Mouse (Mus musculus) ES-E14 (cell line): ENCODE measurements around the gene Scube1. TPM values are rescaled to one million over a fixed set of nuclear protein-coding genes. Genes with fewer than 3 reads are reported as not detected.

Source experiments
- DNase-seq: peaks from one replicate; pipeline ENCODE4 v3.0.0-alpha.2; 2013; ENCODE audit warnings: low read depth, low spot score
- H3K27ac ChIP-seq: 2 replicates; pipeline ENCODE4 v1.5.1; 2012; ENCODE audit warnings: low read depth, mild to moderate bottlenecking, low read length, moderate library complexity, mixed read lengths; ENCODE audit not compliant: poor library complexity, insufficient read depth, severe bottlenecking
- H3K36me3 ChIP-seq: 2 replicates; pipeline ENCODE4 v1.6.1; 2012; ENCODE audit warnings: mild to moderate bottlenecking, low read length, moderate library complexity, mixed read lengths; ENCODE audit not compliant: control insufficient read depth, poor library complexity, insufficient read depth, severe bottlenecking
- H3K4me1 ChIP-seq, 2 experiments: fragments of 150-350 bp in 1 of 2; sonication (generic) in 1 of 2; 2 replicates each; pipeline ENCODE4 v1.6.1; 2012; ENCODE audit warnings: low read length in 2 of 2, mild to moderate bottlenecking in 1 of 2, mixed read lengths in 1 of 2; ENCODE audit not compliant: control insufficient read depth in 2 of 2, insufficient read depth in 2 of 2, poor library complexity in 1 of 2
- H3K4me3 ChIP-seq, 2 experiments: fragments of 150-350 bp in 1 of 2; sonication (generic) in 1 of 2; 2 replicates each; pipeline ENCODE4 v1.5.1; 2012; ENCODE audit warnings: low read length in 2 of 2, low read depth in 1 of 2, mild to moderate bottlenecking in 1 of 2, mixed read lengths in 1 of 2; ENCODE audit not compliant: insufficient read depth in 1 of 2, poor library complexity in 1 of 2, severe bottlenecking in 1 of 2
- H3K9ac ChIP-seq: 2 replicates; pipeline ENCODE4 v1.6.1; 2012; ENCODE audit warnings: low read depth, mild to moderate bottlenecking, low read length, mixed read lengths; ENCODE audit not compliant: poor library complexity, insufficient read depth, severe bottlenecking
- H3K9me3 ChIP-seq: fragments of 150-350 bp; sonication (generic); 2 replicates; pipeline ENCODE4 v1.6.1; 2012; ENCODE audit warnings: low read depth, mild to moderate bottlenecking, low read length; ENCODE audit not compliant: control insufficient read depth, insufficient read depth
- CHD2 ChIP-seq: IDR thresholded peaks from 2 replicates; pipeline ENCODE4 v1.6.1; 2014; ENCODE audit warnings: mild to moderate bottlenecking, low read depth, low read length, inconsistent platforms
- HCFC1 ChIP-seq: IDR thresholded peaks from 2 replicates; pipeline ENCODE4 v1.6.1; 2012; ENCODE audit warnings: low read length, inconsistent platforms, borderline replicate concordance; ENCODE audit not compliant: insufficient read depth
- MAFK ChIP-seq: IDR thresholded peaks from 2 replicates; pipeline ENCODE4 v1.6.1; 2014; ENCODE audit warnings: mild to moderate bottlenecking, low read depth, low read length, inconsistent platforms; ENCODE audit not compliant: insufficient read depth
- ZC3H11A ChIP-seq: IDR thresholded peaks from 2 replicates; pipeline ENCODE4 v1.6.1; 2012; ENCODE audit warnings: low read depth, mild to moderate bottlenecking, inconsistent platforms, low read length, borderline replicate concordance
- ZNF384 ChIP-seq: IDR thresholded peaks from 2 replicates; pipeline ENCODE4 v1.6.1; 2012; ENCODE audit warnings: low read depth, low read length, inconsistent platforms
- in situ Hi-C, 2 experiments: fragments of 600-800 bp; cut with MboI; formaldehyde crosslinking; loops; one replicate each; pipeline ENCODE4 v1.15.1; 2025; ENCODE audit warnings: low sequenced_read_pairs in 2 of 2, inconsistent platforms in 1 of 2; ENCODE audit not compliant: unreplicated experiment in 2 of 2
- total RNA-seq: library from RNA; depleted of rRNA; stranded (reverse); fragments of 300-350 nt; gene quantifications from 2 replicates; pipeline ENCODE4 v1.2.3, GENCODE M21; 2012

Scube1 gene
- total RNA-seq, 1 experiment = 1.7 TPM

DNA sequence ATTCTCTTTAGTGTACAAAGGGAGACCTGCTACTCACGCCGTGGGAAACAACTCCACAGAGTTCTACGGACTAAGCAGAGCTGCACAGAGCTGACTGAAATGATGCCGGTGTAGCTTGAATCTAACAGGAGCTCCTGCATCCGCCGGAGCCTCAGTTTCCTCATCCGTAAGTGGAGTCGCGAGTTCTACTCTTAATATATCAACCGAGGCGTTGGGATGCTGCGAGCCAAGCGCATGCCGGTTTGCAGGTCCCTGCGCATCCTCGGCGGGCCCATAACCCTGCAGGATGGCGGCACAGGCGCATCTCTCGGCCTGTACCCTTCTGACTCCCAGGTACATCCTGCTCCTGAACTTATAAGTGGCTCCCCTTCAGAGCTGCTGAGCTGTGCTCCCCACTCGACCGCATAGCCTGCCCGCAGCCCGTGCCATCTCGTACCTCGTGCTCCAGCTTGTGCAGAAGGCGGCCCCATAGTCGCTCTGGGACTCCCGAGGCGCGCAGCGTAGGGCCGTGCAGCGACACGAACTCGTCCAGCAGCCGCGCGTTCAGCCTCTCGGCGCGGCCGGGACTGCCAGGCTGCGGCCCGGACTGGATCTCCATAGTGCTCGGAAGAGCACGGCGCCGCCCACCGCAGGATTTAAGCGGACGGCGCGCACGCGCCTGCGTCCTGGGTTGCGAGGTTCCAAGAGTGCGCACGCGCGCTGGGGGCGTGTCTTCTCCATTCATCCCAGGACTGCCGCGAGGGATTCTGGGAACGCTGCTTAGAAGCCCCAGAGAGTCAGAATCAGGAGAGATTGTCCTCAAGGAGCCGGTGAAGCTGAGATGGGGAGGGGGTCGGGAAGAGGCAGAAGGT is 130.1 kb downstream of the Scube1 start, which contains the start of gene Ttll12:
Gene Ttll12, minus strand, starts transcription at position 645 of the 851 bp plus-strand sequence.
- DNase-seq = peak; percentile 98
- H3K4me3 ChIP-seq = peak within 1 kb of the TSS; percentile 79 to 80
- H3K9ac ChIP-seq = peak within 1 kb of the TSS; percentile 91
- no peak within 1 kb of the TSS for H3K27ac ChIP-seq
- TF ChIP-seq CHD2 (no peak), ZC3H11A (no peak), ZNF384 (no peak), HCFC1 (no peak), MAFK (no peak)
- H3K36me3 ChIP-seq = peaks cover 17% of the 10 kb centered on the region
- in situ Hi-C loops = no loop called here
- peaks cover 0 to 5% of the 10 kb centered on the region in 2 experiments; a peak in 1 of 4 replicates for H3K4me1 ChIP-seq
- no peaks in the 10 kb centered on the region for H3K9me3 ChIP-seq

DNA sequence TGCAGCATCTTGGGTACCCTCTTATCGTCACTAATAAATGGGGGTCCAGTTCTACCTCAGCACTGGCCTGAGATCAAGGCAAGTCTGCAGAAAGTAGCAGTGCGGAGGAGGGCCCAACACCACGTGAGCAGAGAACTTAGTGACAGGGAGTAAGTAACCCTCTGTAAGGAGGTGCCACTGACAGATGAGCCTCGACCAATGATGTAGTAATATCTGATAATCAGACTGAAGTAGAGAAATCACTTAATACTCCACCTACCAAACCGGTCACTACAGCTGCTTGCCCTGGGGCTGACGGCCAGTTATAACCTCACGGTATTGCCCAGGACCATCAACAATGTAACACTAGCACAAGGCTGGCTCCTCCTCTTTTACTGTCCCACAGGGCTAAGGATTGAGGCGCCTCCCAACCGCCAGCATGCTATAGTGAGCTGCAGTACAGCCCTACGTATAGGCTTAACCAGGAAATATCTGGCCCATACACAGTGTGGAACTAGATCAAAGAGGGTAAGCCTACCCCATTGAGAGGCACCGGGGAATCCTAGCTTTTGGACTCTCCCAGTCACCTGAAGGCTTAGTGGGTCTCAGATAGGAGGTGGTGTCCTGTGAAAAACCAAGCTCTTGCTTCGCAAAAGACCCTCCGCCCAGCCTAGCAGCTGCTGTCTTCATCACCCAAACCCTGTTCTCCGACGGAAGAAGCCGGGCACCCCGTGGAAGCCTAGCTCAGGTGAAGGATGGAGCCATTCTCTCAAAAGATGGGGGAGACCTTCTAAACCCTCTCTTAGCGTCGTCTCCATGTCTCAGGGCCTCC is 130.9 kb downstream of the Scube1 start:
- Histone ChIP-seq H3K36me3 (peaks cover 18% of the 10 kb centered on the region), H3K27ac (no peak overlapping the region), H3K9me3 (no peaks in the 10 kb centered on the region), H3K4me1 (peaks cover 0 to 5% of the 10 kb centered on the region in 2 experiments; a peak in 1 of 4 replicates), H3K9ac (peak overlapping the region; percentile 91), H3K4me3 (peak overlapping the region; percentile 79 to 80)
- no peak for TF ChIP-seq ZC3H11A
- no peak for TF ChIP-seq CHD2
- TF ChIP-seq MAFK = no peak
- no peak for TF ChIP-seq ZNF384
- no peak for TF ChIP-seq HCFC1
- DNase-seq = no peak
- in situ Hi-C loops = no loop called here

- Histone ChIP-seq H3K36me3 (peaks cover 24% of the 10 kb centered on the region), H3K9ac (no peak overlapping the region; the same call in 1 of the 2 replicates), H3K9me3 (no peaks in the 10 kb centered on the region), H3K27ac (no peak overlapping the region), H3K4me1 (peaks cover 0 to 5% of the 10 kb centered on the region in 2 experiments; a peak in 1 of 4 replicates), H3K4me3 (no peak overlapping the region)
- DNase-seq = no peak
- no peak for TF ChIP-seq ZC3H11A
- no peak for TF ChIP-seq ZNF384
- TF ChIP-seq HCFC1 = no peak
- TF ChIP-seq MAFK = no peak
- no peak for TF ChIP-seq CHD2
- in situ Hi-C loops = no loop called here
Measured at GRCm38 (mm10) chr15:83593189-83593585, 131.6 kb downstream of the Scube1 start.

- TF ChIP-seq ZC3H11A = no peak
- DNase-seq = no peak
- in situ Hi-C loops = no loop called here
- Histone ChIP-seq H3K4me1 (peaks cover 0 to 5% of the 10 kb centered on the region in 2 experiments; a peak in 1 of 4 replicates), H3K36me3 (peaks cover 25% of the 10 kb centered on the region), H3K9me3 (no peaks in the 10 kb centered on the region), H3K4me3 (no peak overlapping the region), H3K9ac (no peak overlapping the region), H3K27ac (no peak overlapping the region)
Measured at GRCm38 (mm10) chr15:83592260-83593188, 132.3 kb downstream of the Scube1 start.
